Mouse (Mus musculus) heart, postnatal 0 days (tissue): ENCODE data around the gene Itpr1. TPM values are rescaled to one million over a fixed set of nuclear protein-coding genes. Genes with fewer than 3 reads are reported as not detected.

ENCODE experiments used
- ATAC-seq: fragments of 200-750 bp; cut with Nextera tagmentation; 2 replicates; pipeline ENCODE4 v1.8.0; 2017; ENCODE audit warnings: low read depth, moderate number of reproducible peaks, moderate library complexity; ENCODE audit not compliant: insufficient read depth
- DNase-seq: peaks from one replicate; pipeline ENCODE4 v3.0.0-alpha.2; 2016; ENCODE audit warnings: low spot score
- H3K27ac ChIP-seq: fragments of 300-500 bp; sonication (generic); 2 replicates; pipeline ENCODE4 v1.5.1; 2014; ENCODE audit warnings: low read depth, mild to moderate bottlenecking
- H3K27me3 ChIP-seq: fragments of 300-500 bp; sonication (generic); 2 replicates; pipeline ENCODE4 v1.6.1; 2014; ENCODE audit warnings: low read length, mixed read lengths; ENCODE audit not compliant: control insufficient read depth, insufficient read depth
- H3K36me3 ChIP-seq: fragments of 300-500 bp; sonication (generic); replicated peaks from 2 replicates; pipeline ENCODE4 v1.6.1; 2014; ENCODE audit warnings: low read length, mixed read lengths; ENCODE audit not compliant: control insufficient read depth, insufficient read depth
- H3K4me1 ChIP-seq: fragments of 300-500 bp; sonication (generic); 2 replicates; pipeline ENCODE4 v1.6.1; 2014; ENCODE audit warnings: antibody characterized with exemption; ENCODE audit not compliant: control insufficient read depth, insufficient read depth
- H3K4me2 ChIP-seq: fragments of 300-500 bp; sonication (generic); 2 replicates; pipeline ENCODE4 v1.6.1; 2014; ENCODE audit warnings: low read depth, mild to moderate bottlenecking, low read length, moderate library complexity
- H3K4me3 ChIP-seq: fragments of 300-500 bp; sonication (generic); 2 replicates; pipeline ENCODE4 v1.5.1; 2014; ENCODE audit warnings: low read depth, low read length
- H3K9ac ChIP-seq: fragments of 300-500 bp; sonication (generic); replicated peaks from 2 replicates; pipeline ENCODE4 v1.6.1; 2014; ENCODE audit warnings: low read depth, low read length, mixed read lengths
- H3K9me3 ChIP-seq: fragments of 300-500 bp; sonication (generic); replicated peaks from 2 replicates; pipeline ENCODE4 v1.6.1; 2016; ENCODE audit warnings: low read length; ENCODE audit not compliant: control insufficient read depth
- CTCF ChIP-seq: IDR thresholded peaks from 2 replicates; pipeline ENCODE4 v1.5.1; 2016; ENCODE audit warnings: antibody characterized with exemption, control low read depth, low read depth
- EP300 ChIP-seq: IDR thresholded peaks from 2 replicates; pipeline ENCODE4 v1.6.1; 2016; ENCODE audit warnings: antibody characterized with exemption, low read depth
- WGBS: fragments of 180-500 bp; shearing (Covaris S2); extraction: QIAGEN DNeasy Blood & Tissue Kit; methylation state at CpG from one replicate; pipeline ENCODE4 v1.1.7; 2014; 5-methylcytosine and 5-hydroxymethylcytosine counted together
- polyA plus RNA-seq: library from polyadenylated mRNA; unstranded; fragments of >200 nt; fragmentation: Nextera tagmentation; extraction: Ambion mirVana; gene quantifications from 2 replicates; pipeline ENCODE4 v1.2.1, GENCODE M21; 2015
- total RNA-seq: library from RNA; depleted of rRNA; stranded (reverse); fragments of >200 nt; gene quantifications from 2 replicates; pipeline ENCODE4 v1.2.3, GENCODE M21; 2014; ENCODE audit warnings: low replicate concordance

The Itpr1 gene
- total and polyA plus RNA-seq, 2 experiments from 2014 or later, result 7.1 to 22.2 TPM

DNA sequence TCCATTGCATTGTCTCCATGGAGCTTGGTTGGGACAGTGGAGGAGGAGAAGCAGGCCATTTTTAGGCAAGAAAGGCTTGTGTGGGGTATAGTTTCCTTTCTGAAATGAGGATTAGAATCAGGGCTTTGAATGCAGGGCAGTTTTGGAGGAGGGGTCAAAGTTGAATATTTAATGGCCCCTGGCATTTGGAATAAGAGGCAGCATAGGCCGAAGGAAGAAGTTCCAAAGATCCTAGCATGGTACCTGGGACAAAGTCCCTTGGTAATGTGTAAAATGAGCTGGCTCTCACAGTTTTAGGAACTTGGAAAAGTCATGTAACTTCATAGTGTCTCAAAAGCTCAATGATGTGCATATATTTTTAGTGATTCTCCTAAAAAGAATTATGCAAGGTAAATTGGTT is 27.1 kb downstream of the Itpr1 start:
- H3K4me2 ChIP-seq, result no peak overlapping the region
- H3K9me3 ChIP-seq, result no peaks in the 10 kb centered on the region
- 94% methylated on average over 1 of the region's 1 CpGs for WGBS
- no peak for DNase-seq
- no peak for TF ChIP-seq CTCF
- TF ChIP-seq EP300, result no peak
- ATAC-seq, result no peak
- H3K27ac ChIP-seq, result no peak overlapping the region
- no peak overlapping the region for H3K9ac ChIP-seq
- no peak overlapping the region for H3K4me3 ChIP-seq
- H3K27me3 ChIP-seq, result no peaks in the 10 kb centered on the region
- H3K4me1 ChIP-seq, result peaks cover 25% of the 10 kb centered on the region
- H3K36me3 ChIP-seq, result peaks cover 26% of the 10 kb centered on the region; the same call in 1 of the 2 replicates

DNA sequence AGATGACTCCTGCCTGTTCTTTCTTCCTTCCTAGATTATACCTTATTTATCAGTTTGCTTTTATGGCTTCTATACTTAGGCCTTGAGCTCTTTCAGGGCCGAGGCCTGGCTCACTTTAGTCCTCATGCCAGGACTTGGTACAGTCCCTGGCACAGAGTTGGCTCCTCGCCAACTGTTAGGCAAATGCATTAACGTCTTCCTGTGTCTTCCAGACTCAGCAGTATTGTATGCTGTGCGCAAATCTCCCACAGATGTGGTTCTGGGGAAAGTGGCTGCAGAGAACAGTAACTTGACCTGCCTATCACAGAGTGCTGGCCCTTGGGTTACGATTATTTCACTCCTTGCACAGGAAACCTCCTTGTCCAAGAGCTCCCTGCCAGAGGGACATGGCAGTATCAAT is 27.9 kb downstream of the Itpr1 start:
- Histone ChIP-seq H3K4me2 (no peak overlapping the region), H3K27ac (no peak overlapping the region), H3K27me3 (no peaks in the 10 kb centered on the region), H3K9me3 (no peaks in the 10 kb centered on the region), H3K9ac (no peak overlapping the region), H3K36me3 (peaks cover 26% of the 10 kb centered on the region; the same call in 1 of the 2 replicates), H3K4me1 (peaks cover 20% of the 10 kb centered on the region), H3K4me3 (no peak overlapping the region)
- WGBS, result 51% methylated on average over 5 of the region's 5 CpGs
- ATAC-seq (no peak), DNase-seq (no peak)
- TF ChIP-seq CTCF (no peak), EP300 (no peak)

GRCm38 (mm10) chr6:108244571-108244970 is 31.7 kb downstream of the Itpr1 start:
- no peak for TF ChIP-seq EP300
- no peak for TF ChIP-seq CTCF
- no peaks in the 10 kb centered on the region for H3K27me3 ChIP-seq
- DNase-seq, result no peak
- no peaks in the 10 kb centered on the region for H3K9me3 ChIP-seq
- 75% methylated on average over 8 of the region's 8 CpGs for WGBS
- H3K4me2 ChIP-seq, result no peak overlapping the region
- peaks cover 23% of the 10 kb centered on the region for H3K4me1 ChIP-seq
- H3K36me3 ChIP-seq, result peaks cover 21% of the 10 kb centered on the region; the same call in 1 of the 2 replicates
- no peak overlapping the region for H3K27ac ChIP-seq
- H3K4me3 ChIP-seq, result no peak overlapping the region
- no peak overlapping the region for H3K9ac ChIP-seq
- ATAC-seq, result no peak

- H3K27me3 ChIP-seq, result no peaks in the 10 kb centered on the region
- no peak for ATAC-seq
- no peaks in the 10 kb centered on the region for H3K9me3 ChIP-seq
- DNase-seq, result no peak
- H3K36me3 ChIP-seq, result peaks cover 17% of the 10 kb centered on the region; the same call in 1 of the 2 replicates
- H3K4me2 ChIP-seq, result no peak overlapping the region
- H3K9ac ChIP-seq, result no peak overlapping the region
- H3K4me1 ChIP-seq, result peaks cover 28% of the 10 kb centered on the region
- no peak for TF ChIP-seq CTCF
- 0 out of 2 replicates have a peak overlapping the region, but pooled peaks have one; percentile 15 for H3K27ac ChIP-seq
- 59% methylated on average over 3 of the region's 3 CpGs for WGBS
- H3K4me3 ChIP-seq, result no peak overlapping the region
Observed at GRCm38 (mm10) chr6:108246369-108247085, 33.6 kb downstream of the Itpr1 start.

- no peaks in the 10 kb centered on the region for H3K27me3 ChIP-seq
- H3K9me3 ChIP-seq, result no peaks in the 10 kb centered on the region
- H3K4me2 ChIP-seq, result no peak overlapping the region
- DNase-seq (no peak), ATAC-seq (no peak)
- peaks cover 32% of the 10 kb centered on the region for H3K4me1 ChIP-seq
- H3K36me3 ChIP-seq, result peaks cover 11% of the 10 kb centered on the region; the same call in 1 of the 2 replicates
- TF ChIP-seq CTCF, result no peak
- TF ChIP-seq EP300, result no peak
- no peak overlapping the region for H3K27ac ChIP-seq
- WGBS, result 86% methylated on average over 3 of the region's 3 CpGs
- H3K9ac ChIP-seq, result no peak overlapping the region
- no peak overlapping the region for H3K4me3 ChIP-seq
Observed at GRCm38 (mm10) chr6:108247211-108247610, 34.3 kb downstream of the Itpr1 start.

DNA sequence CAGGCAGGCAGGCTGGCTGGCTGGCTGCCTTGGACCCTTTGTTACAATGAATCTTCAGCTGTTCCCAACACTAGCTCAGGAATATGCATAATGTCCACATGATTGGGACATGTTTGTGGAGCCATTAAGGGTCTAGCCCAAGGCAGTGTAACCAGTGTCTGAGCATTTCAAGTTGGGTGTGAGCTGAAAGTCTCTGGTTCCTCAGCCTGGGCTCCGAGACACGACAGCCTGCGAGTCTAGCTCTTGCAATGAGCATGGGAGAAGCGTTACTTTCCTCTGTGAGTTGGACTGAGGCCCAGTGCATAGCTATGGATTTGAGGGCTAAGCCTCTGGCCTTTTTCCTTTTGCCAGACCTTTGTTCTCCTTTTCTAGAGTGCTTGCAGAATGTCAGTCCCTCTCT is 35.6 kb downstream of the Itpr1 start:
- Histone ChIP-seq H3K27ac (peak overlapping the region; percentile 44), H3K4me3 (no peak overlapping the region), H3K4me1 (peaks cover 33% of the 10 kb centered on the region), H3K36me3 (no peaks in the 10 kb centered on the region; the same call in 1 of the 2 replicates), H3K27me3 (no peaks in the 10 kb centered on the region), H3K4me2 (no peak overlapping the region), H3K9ac (no peak overlapping the region), H3K9me3 (no peaks in the 10 kb centered on the region)
- DNase-seq, result no peak
- TF ChIP-seq EP300 (no peak), CTCF (no peak)
- 12% methylated on average over 4 of the region's 4 CpGs for WGBS
- ATAC-seq, result peak; percentile 45; the same call in 1 of the 2 replicates
